Mouse (Mus musculus): ENCODE data around the gene Phlpp2. TPM values are rescaled to one million over a fixed set of nuclear protein-coding genes. Genes with fewer than 3 reads are reported as not detected.

Phlpp2 gene
- total and polyA plus RNA-seq, 3 experiments: 1.7 to 5.9 TPM; not detected in 1

GRCm38 (mm10) chr8:109952171-109952570, 83.8 kb downstream of the Phlpp2 start:
- DNase-seq (ENCODE audit: low read depth, low spot score): no peak
- TF ChIP-seq TAL1 (IDR thresholded peaks at IDR 0.05; ENCODE audit: low read length): no peak
- TF ChIP-seq ELF1 (IDR thresholded peaks at IDR 0.05; ENCODE audit: low read depth, low read length): no peak
- TF ChIP-seq BHLHE40 (IDR thresholded peaks at IDR 0.05; ENCODE audit: borderline replicate concordance, low read depth, low read length): no peak
- TF ChIP-seq TCF12 (IDR thresholded peaks at IDR 0.05; ENCODE audit: low read depth, low read length): no peak
- TF ChIP-seq JUND (IDR thresholded peaks at IDR 0.05; ENCODE audit: low read depth, low read length): no peak
- TF ChIP-seq CHD2 (IDR thresholded peaks at IDR 0.05; ENCODE audit: low read length): no peak
- TF ChIP-seq TBP (IDR thresholded peaks at IDR 0.05; ENCODE audit: low read depth, low read length): no peak
- no peak for TF ChIP-seq HCFC1 (IDR thresholded peaks at IDR 0.05; ENCODE audit: low read depth, low read length)
- TF ChIP-seq UBTF (IDR thresholded peaks at IDR 0.05; ENCODE audit: borderline replicate concordance, insufficient read depth, low read depth, low read length): no peak
- Histone ChIP-seq H3K9me3 (replicated peaks; ENCODE audit: insufficient read depth, low read length) (no peaks in the 10 kb centered on the region), H3K27me3 (ENCODE audit: control insufficient read depth in 1 of 2, insufficient read depth in 2 of 2, low read length in 2 of 2) (no peaks in the 10 kb centered on the region), H3K36me3 (ENCODE audit: control insufficient read depth in 1 of 2, insufficient read depth in 2 of 2, low read length in 2 of 2) (no peaks in the 10 kb centered on the region), H3K4me3 (ENCODE audit: control insufficient read depth in 1 of 2, insufficient read depth in 1 of 2, low read depth in 2 of 2, low read length in 2 of 2) (no peak overlapping the region), H3K4me1 (ENCODE audit: control insufficient read depth in 1 of 2, insufficient read depth in 2 of 2, low read length in 2 of 2) (no peaks in the 10 kb centered on the region), H3K79me2 (ENCODE audit: control insufficient read depth, insufficient read depth, low read length, poor library complexity) (no peaks in the 10 kb centered on the region), H3K9ac (ENCODE audit: control insufficient read depth, low read depth, low read length, poor library complexity, severe bottlenecking) (no peak overlapping the region), H3K27ac (ENCODE audit: control insufficient read depth, low read depth, low read length) (no peak overlapping the region)

GRCm38 (mm10) chr8:109954486-109954948, 86.2 kb downstream of the Phlpp2 start:
- H3K36me3 ChIP-seq (ENCODE audit: control insufficient read depth in 1 of 2, insufficient read depth in 2 of 2, low read length in 2 of 2): no peaks in the 10 kb centered on the region
- no peak overlapping the region for H3K4me3 ChIP-seq (ENCODE audit: control insufficient read depth in 1 of 2, insufficient read depth in 1 of 2, low read depth in 2 of 2, low read length in 2 of 2)
- H3K27me3 ChIP-seq (ENCODE audit: control insufficient read depth in 1 of 2, insufficient read depth in 2 of 2, low read length in 2 of 2): no peaks in the 10 kb centered on the region
- no peaks in the 10 kb centered on the region for H3K4me1 ChIP-seq (ENCODE audit: control insufficient read depth in 1 of 2, insufficient read depth in 2 of 2, low read length in 2 of 2)
- H3K79me2 ChIP-seq (ENCODE audit: control insufficient read depth, insufficient read depth, low read length, poor library complexity): no peaks in the 10 kb centered on the region
- no peak for TF ChIP-seq GATA1 (IDR thresholded peaks at IDR 0.05; ENCODE audit: low read depth, low read length)
- TF ChIP-seq MAX (IDR thresholded peaks at IDR 0.05; ENCODE audit: low read length): no peak
- TF ChIP-seq MXI1 (IDR thresholded peaks at IDR 0.05; ENCODE audit: low read depth, low read length): no peak
- no peak for TF ChIP-seq NRF1 (IDR thresholded peaks at IDR 0.05; ENCODE audit: insufficient read depth, low read depth, low read length, poor library complexity, severe bottlenecking)
- no peak for TF ChIP-seq RAD21 (IDR thresholded peaks at IDR 0.05; ENCODE audit: low read depth, low read length)
- TF ChIP-seq UBTF (IDR thresholded peaks at IDR 0.05; ENCODE audit: borderline replicate concordance, insufficient read depth, low read depth, low read length): no peak
- no peak for TF ChIP-seq CTCF (IDR thresholded peaks at IDR 0.05 in 2 of 3, conservative IDR thresholded peaks at IDR 0.05 in 1 of 3; ENCODE audit: control insufficient read depth in 1 of 3, insufficient read depth in 1 of 3, low read depth in 2 of 3, low read length in 3 of 3, poor library complexity in 1 of 3, severe bottlenecking in 1 of 3)
- TF ChIP-seq MAFK (IDR thresholded peaks at IDR 0.05; ENCODE audit: borderline replicate concordance, low read depth, low read length): no peak
- no peak for TF ChIP-seq MAZ (IDR thresholded peaks at IDR 0.05; ENCODE audit: low read depth, low read length)
- TF ChIP-seq USF2 (IDR thresholded peaks at IDR 0.05; ENCODE audit: borderline replicate concordance in 1 of 2, insufficient read depth in 1 of 2, low read depth in 1 of 2, low read length in 2 of 2): no peak
- no peak for TF ChIP-seq POLR2AphosphoS5 (IDR thresholded peaks at IDR 0.05; ENCODE audit: borderline replicate concordance, low read depth, low read length)
- TF ChIP-seq BHLHE40 (IDR thresholded peaks at IDR 0.05; ENCODE audit: borderline replicate concordance, low read depth, low read length): no peak
- no peak for TF ChIP-seq TBP (IDR thresholded peaks at IDR 0.05; ENCODE audit: low read depth, low read length)
- no peak for TF ChIP-seq NELFE (IDR thresholded peaks at IDR 0.05; ENCODE audit: low read depth, low read length)
- no peak for TF ChIP-seq ETS1 (IDR thresholded peaks at IDR 0.05; ENCODE audit: low read depth, low read length)
- no peak for TF ChIP-seq ZKSCAN1 (IDR thresholded peaks at IDR 0.05; ENCODE audit: low read depth, low read length)
- no peak for DNase-seq (ENCODE audit: low read depth, low spot score)
- H3K9me3 ChIP-seq (replicated peaks; ENCODE audit: insufficient read depth, low read length): no peaks in the 10 kb centered on the region
- H3K27ac ChIP-seq (ENCODE audit: control insufficient read depth, low read depth, low read length): no peak overlapping the region
- no peak overlapping the region for H3K9ac ChIP-seq (ENCODE audit: control insufficient read depth, low read depth, low read length, poor library complexity, severe bottlenecking)
